Mouse (Mus musculus) kidney, embryonic 15.5 days (tissue): Measurements from ENCODE around the gene Zw10. TPM values are rescaled to one million over a fixed set of nuclear protein-coding genes. Genes with fewer than 3 reads are reported as not detected.
A peak's percentile ranks its signal among the peaks of the same experiment; 100 is the strongest.

Experiments
- ATAC-seq: fragments of 200-750 bp; cut with Nextera tagmentation; replicated peaks from 2 replicates; pipeline ENCODE4 v1.8.0; 2017; ENCODE audit warnings: moderate TSS enrichment; ENCODE audit not compliant: low FRiP score
- H3K27ac ChIP-seq: fragments of 300-500 bp; sonication (generic); 2 replicates; pipeline ENCODE4 v1.5.1; 2015; ENCODE audit warnings: mild to moderate bottlenecking, inconsistent platforms
- H3K27me3 ChIP-seq: fragments of 300-500 bp; sonication (generic); 2 replicates; pipeline ENCODE4 v1.6.1; 2015; ENCODE audit warnings: inconsistent platforms
- H3K36me3 ChIP-seq: fragments of 300-500 bp; sonication (generic); 2 replicates; pipeline ENCODE4 v1.6.1; 2015; ENCODE audit warnings: inconsistent platforms
- H3K4me1 ChIP-seq: fragments of 300-500 bp; sonication (generic); 2 replicates; pipeline ENCODE4 v1.6.1; 2015; ENCODE audit warnings: inconsistent platforms
- H3K4me2 ChIP-seq: fragments of 300-500 bp; sonication (generic); 2 replicates; pipeline ENCODE4 v1.6.1; 2015; ENCODE audit warnings: moderate library complexity, mild to moderate bottlenecking, inconsistent platforms
- H3K4me3 ChIP-seq: fragments of 300-500 bp; sonication (generic); replicated peaks from 2 replicates; pipeline ENCODE4 v1.5.1; 2015; ENCODE audit warnings: mild to moderate bottlenecking, inconsistent platforms
- H3K9ac ChIP-seq: fragments of 300-500 bp; sonication (generic); 2 replicates; pipeline ENCODE4 v1.6.1; 2015; ENCODE audit warnings: mild to moderate bottlenecking, inconsistent platforms
- H3K9me3 ChIP-seq: fragments of 300-500 bp; sonication (generic); replicated peaks from 2 replicates; pipeline ENCODE4 v1.6.1; 2016; ENCODE audit warnings: inconsistent platforms
- WGBS: fragments of 180-500 bp; shearing (Covaris S2); methylation state at CpG from one replicate; pipeline ENCODE4 v1.1.7; 2015; ENCODE audit warnings: mixed read lengths; 5-methylcytosine and 5-hydroxymethylcytosine counted together
- polyA plus RNA-seq: library from polyadenylated mRNA; unstranded; fragments of >200 nt; fragmentation: Nextera tagmentation; extraction: Ambion mirVana; gene quantifications from 2 replicates; pipeline ENCODE4 v1.2.1, GENCODE M21; 2015

Zw10 gene
- polyA plus RNA-seq, 1 experiment from 2014 or later = 41.5 TPM

DNA sequence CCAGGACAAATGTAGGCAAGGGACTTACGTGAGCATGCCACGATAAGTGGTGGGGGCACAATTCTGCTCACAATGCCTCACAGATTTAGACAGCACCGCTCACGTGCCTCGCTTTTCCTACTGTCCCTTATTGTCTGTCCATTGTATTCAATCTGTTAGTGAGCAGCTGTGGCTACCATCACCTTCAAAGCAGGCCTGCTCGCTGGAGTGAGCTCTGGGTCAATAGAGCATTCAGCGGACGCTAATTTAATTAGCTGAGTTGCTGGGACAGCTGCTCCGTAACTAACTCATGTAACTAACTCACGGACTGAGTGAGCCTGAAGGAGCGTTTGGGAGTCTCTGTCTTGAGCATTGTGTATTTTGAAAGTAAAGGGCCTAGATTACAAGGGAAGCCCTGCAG lies 31.9 kb downstream of the Zw10 start:
- no peak overlapping the region for H3K4me3 ChIP-seq
- no peaks in the 10 kb centered on the region for H3K9me3 ChIP-seq
- H3K36me3 ChIP-seq = no peaks in the 10 kb centered on the region
- H3K27me3 ChIP-seq = no peaks in the 10 kb centered on the region
- 36% methylated on average over 11 of the region's 11 CpGs for WGBS
- no peaks in the 10 kb centered on the region for H3K4me1 ChIP-seq
- H3K9ac ChIP-seq = no peak overlapping the region
- ATAC-seq = no peak; the same call in 1 of the 2 replicates
- H3K27ac ChIP-seq = no peak overlapping the region
- H3K4me2 ChIP-seq = no peak overlapping the region

DNA sequence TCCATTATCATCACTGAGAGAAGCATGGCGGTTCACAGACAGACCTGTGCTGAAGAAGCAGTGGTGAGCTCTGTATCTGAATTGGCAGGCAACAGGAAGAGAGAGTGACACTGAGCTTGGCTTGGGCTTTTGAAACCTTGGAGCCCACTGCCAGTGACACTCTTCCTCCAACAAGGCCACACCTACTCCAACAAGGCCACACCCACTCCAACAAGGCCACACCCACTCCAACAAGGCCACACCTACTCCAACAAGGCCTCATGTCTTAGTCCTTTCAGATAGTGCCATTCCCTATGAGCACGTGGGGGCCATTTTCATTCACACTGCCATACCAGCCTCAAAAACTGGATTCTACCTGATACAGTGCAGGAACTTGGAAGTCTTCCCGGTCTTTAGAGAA lies 43.5 kb downstream of the Zw10 start:
- Histone ChIP-seq H3K4me3 (no peak overlapping the region), H3K27ac (no peak overlapping the region), H3K4me1 (no peaks in the 10 kb centered on the region), H3K27me3 (no peaks in the 10 kb centered on the region), H3K36me3 (no peaks in the 10 kb centered on the region), H3K9ac (no peak overlapping the region), H3K9me3 (no peaks in the 10 kb centered on the region), H3K4me2 (no peak overlapping the region)
- no peak for ATAC-seq
- 96% methylated on average over 3 of the region's 3 CpGs for WGBS

DNA sequence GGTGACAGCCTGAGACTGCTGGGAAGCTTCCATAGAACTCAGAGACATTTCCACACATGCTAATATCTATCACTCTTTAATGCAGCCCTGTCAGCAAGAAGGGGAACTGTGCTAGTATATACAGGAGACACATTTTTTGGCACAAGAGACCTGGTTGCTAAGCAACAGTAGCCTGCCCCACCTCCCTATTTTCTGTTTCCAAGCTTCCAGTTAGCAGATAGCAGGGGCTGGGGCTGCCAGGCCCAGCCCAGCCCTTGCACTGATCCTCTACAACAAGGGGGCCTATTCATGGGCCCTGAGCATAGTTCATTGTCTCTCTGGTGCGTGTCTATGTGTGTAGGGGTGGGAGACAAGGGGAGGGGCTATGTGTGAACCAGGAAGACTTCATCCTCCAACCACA lies 46.9 kb downstream of the Zw10 start:
- H3K4me3 ChIP-seq = no peak overlapping the region
- H3K9ac ChIP-seq = no peak overlapping the region
- no peak for ATAC-seq
- H3K27ac ChIP-seq = no peak overlapping the region
- H3K9me3 ChIP-seq = no peaks in the 10 kb centered on the region
- no peaks in the 10 kb centered on the region for H3K4me1 ChIP-seq
- no peaks in the 10 kb centered on the region for H3K27me3 ChIP-seq
- H3K36me3 ChIP-seq = no peaks in the 10 kb centered on the region
- H3K4me2 ChIP-seq = no peak overlapping the region
- WGBS = 55% methylated on average over 1 of the region's 1 CpGs

GRCm38 (mm10) chr9:49109101-49109500 lies 53.7 kb downstream of the Zw10 start:
- Histone ChIP-seq H3K4me1 (peaks cover 22% of the 10 kb centered on the region), H3K36me3 (no peaks in the 10 kb centered on the region), H3K4me2 (no peak overlapping the region), H3K27me3 (no peaks in the 10 kb centered on the region), H3K4me3 (no peak overlapping the region), H3K9me3 (no peaks in the 10 kb centered on the region), H3K9ac (no peak overlapping the region), H3K27ac (no peak overlapping the region)
- ATAC-seq = no peak
- 41% methylated on average over 7 of the region's 7 CpGs for WGBS

DNA sequence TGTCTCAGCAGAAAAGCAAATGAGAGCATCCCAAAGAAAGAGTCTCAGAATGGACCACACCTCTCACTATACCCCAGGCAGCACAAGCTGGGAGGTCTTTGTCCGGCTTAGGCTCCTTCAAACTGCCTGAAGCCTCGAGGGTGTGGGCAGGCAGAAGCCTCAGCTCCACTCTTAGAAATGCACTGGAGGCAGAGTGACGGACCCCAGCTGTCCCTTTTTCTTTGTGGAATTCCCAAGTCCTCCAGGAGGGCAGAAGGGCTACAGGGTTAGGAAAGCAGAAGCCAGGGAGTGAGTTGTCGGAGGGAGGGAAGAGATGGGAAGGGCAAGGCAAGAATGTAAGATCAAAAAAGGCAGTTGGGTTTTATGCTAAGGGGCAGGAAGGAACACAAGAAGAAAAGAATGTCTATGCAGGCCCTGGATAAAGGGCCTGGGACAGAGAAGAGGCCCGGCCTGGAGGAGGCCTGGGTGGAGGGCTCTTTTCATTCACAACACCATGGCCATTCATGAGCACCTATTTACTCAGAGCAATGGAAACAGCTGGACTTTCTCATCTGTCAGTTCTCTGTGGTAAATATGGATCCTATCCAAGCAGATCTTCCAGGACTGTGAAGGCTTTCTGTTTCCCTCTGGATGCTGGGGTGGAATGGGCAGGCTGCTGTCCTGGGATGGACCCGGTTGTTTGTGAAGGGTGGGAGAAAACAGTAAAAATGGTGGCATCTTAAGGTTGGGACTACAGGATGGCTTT lies 55.2 kb downstream of the Zw10 start:
- ATAC-seq = peak; percentile 80

GRCm38 (mm10) chr9:49111296-49111695 lies 55.9 kb downstream of the Zw10 start:
- Histone ChIP-seq H3K4me3 (no peak overlapping the region), H3K27ac (peak overlapping the region; percentile 54), H3K4me1 (peaks cover 22% of the 10 kb centered on the region), H3K4me2 (no peak overlapping the region), H3K27me3 (no peaks in the 10 kb centered on the region), H3K36me3 (no peaks in the 10 kb centered on the region), H3K9ac (no peak overlapping the region), H3K9me3 (no peaks in the 10 kb centered on the region)
- WGBS = 68% methylated on average over 5 of the region's 5 CpGs
- ATAC-seq = no peak

More for the DNA sequence above, 55.2 kb downstream of the Zw10 start:
- Histone ChIP-seq H3K9ac (no peak overlapping the region), H3K27me3 (no peaks in the 10 kb centered on the region), H3K4me1 (peaks cover 22% of the 10 kb centered on the region), H3K4me2 (no peak overlapping the region), H3K36me3 (no peaks in the 10 kb centered on the region), H3K9me3 (no peaks in the 10 kb centered on the region), H3K4me3 (no peak overlapping the region), H3K27ac (peak overlapping the region; percentile 54)
- WGBS = 33% methylated on average over 6 of the region's 6 CpGs

DNA sequence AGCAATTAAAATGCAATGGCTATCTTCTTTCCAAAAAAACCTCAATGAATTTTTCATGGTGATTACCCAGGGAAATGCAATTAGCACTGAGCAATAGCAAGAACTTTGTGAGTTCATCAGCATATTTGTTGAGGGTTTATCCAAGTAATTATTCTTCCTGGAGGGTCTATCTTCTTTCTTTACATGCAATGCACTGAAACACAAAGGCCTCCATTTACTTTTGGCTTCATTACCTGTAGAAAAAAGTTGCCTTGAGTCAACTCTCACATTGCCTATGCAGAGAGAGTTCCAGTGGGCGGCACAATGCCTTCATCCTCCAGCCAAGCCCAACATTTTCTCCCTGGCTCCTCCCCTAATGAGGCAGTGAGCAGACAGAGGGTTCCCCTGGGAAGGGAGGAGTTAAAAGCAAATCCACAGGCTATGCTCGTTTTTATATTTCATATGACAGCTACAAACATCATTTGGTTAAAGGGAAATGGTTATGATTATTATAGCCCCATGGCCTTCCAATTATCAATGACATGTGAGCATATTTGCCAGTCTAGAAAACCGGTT lies 62.9 kb downstream of the Zw10 start:
- H3K36me3 ChIP-seq = no peaks in the 10 kb centered on the region
- no peak overlapping the region for H3K27ac ChIP-seq
- H3K9ac ChIP-seq = no peak overlapping the region
- H3K4me1 ChIP-seq = no peaks in the 10 kb centered on the region
- ATAC-seq = no peak
- no peak overlapping the region for H3K4me2 ChIP-seq
- whole genome bisulfite sequencing = 38% methylated on average over 3 of the region's 3 CpGs
- no peak overlapping the region for H3K4me3 ChIP-seq
- H3K27me3 ChIP-seq = no peaks in the 10 kb centered on the region
- H3K9me3 ChIP-seq = no peaks in the 10 kb centered on the region

DNA sequence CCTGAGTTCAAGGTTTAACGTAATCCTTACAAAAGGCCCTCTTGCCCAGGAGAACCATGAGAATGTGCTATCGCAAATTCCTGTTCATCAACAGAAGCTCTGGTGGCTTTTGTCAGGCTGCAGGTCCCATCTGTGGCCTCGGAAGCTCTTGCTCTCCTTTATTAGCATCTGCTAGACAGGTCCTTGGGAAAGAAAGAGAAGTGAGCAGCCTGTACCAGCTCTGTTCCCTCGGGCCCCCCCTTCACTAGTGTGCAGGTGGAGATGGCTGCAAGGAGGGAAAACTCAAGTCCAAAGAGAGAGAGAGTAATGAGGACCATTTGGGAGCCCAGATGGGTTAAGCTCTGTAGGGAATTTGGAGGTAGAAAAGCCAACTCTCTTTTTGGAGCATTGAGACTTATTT lies 64.3 kb downstream of the Zw10 start:
- H3K4me1 ChIP-seq = no peaks in the 10 kb centered on the region
- WGBS = 86% methylated on average over 4 of the region's 4 CpGs
- no peaks in the 10 kb centered on the region for H3K9me3 ChIP-seq
- H3K36me3 ChIP-seq = no peaks in the 10 kb centered on the region
- no peak overlapping the region for H3K27ac ChIP-seq
- H3K27me3 ChIP-seq = no peaks in the 10 kb centered on the region
- H3K4me2 ChIP-seq = no peak overlapping the region
- no peak overlapping the region for H3K9ac ChIP-seq
- H3K4me3 ChIP-seq = no peak overlapping the region
- ATAC-seq = no peak

- Histone ChIP-seq H3K27me3 (no peaks in the 10 kb centered on the region), H3K36me3 (no peaks in the 10 kb centered on the region), H3K4me1 (peaks cover 18% of the 10 kb centered on the region; the same call in 1 of the 2 replicates), H3K9me3 (no peaks in the 10 kb centered on the region), H3K4me3 (no peak overlapping the region), H3K9ac (no peak overlapping the region), H3K27ac (peak overlapping the region; percentile 23; the same call in 1 of the 2 replicates), H3K4me2 (no peak overlapping the region)
- 52% methylated on average over 7 of the region's 7 CpGs for WGBS
- peak; percentile 60; the same call in 1 of the 2 replicates for ATAC-seq
Observed at GRCm38 (mm10) chr9:49125706-49126105, 70.3 kb downstream of the Zw10 start.

Other genes starting within 250 kb of the Zw10 start
- gene Zbtb16, start 219.4 kb upstream of the Zw10 start, polyA plus RNA-seq = 1.2 and 2.1 TPM in 2 replicates
- gene Htr3a, start 144.5 kb upstream of the Zw10 start, polyA plus RNA-seq = 0.86 and 0.90 TPM in 2 replicates
- gene Htr3b, start 90.6 kb upstream of the Zw10 start, polyA plus RNA-seq = 0.10 and 0.32 TPM in 2 replicates
- gene Usp28, start 70.2 kb upstream of the Zw10 start, polyA plus RNA-seq = 33.1 and 36.2 TPM in 2 replicates
- 0.36 and 0.39 TPM in 2 replicates for gene Tmprss5, start 25.6 kb downstream of the Zw10 start, polyA plus RNA-seq
- not detected in 2 replicates for gene Gm4894, start 194.9 kb downstream of the Zw10 start, polyA plus RNA-seq